Mouse (Mus musculus) testis, adult 2 months (tissue): ENCODE data around the gene St6galnac5. TPM values are rescaled to one million over a fixed set of nuclear protein-coding genes. Genes with fewer than 3 reads are reported as not detected.

Experiments used
- H3K27ac ChIP-seq: fragments of 200-500 bp; 2 replicates; pipeline ENCODE4 v1.5.1; 2012; ENCODE audit warnings: low read depth, low read length; ENCODE audit not compliant: control insufficient read depth, insufficient read depth
- H3K27me3 ChIP-seq: fragments of 200-500 bp; 2 replicates; pipeline ENCODE4 v1.6.1; 2012; ENCODE audit warnings: mild to moderate bottlenecking, low read length, moderate library complexity; ENCODE audit not compliant: control insufficient read depth, insufficient read depth
- H3K36me3 ChIP-seq: fragments of 200-500 bp; 2 replicates; pipeline ENCODE4 v1.6.1; 2012; ENCODE audit warnings: mild to moderate bottlenecking, low read length; ENCODE audit not compliant: control insufficient read depth, insufficient read depth
- H3K4me1 ChIP-seq: fragments of 200-500 bp; 2 replicates; pipeline ENCODE4 v1.6.1; 2012; ENCODE audit warnings: low read length; ENCODE audit not compliant: control insufficient read depth, insufficient read depth
- H3K4me3 ChIP-seq: fragments of 200-500 bp; 2 replicates; pipeline ENCODE4 v1.5.1; 2012; ENCODE audit warnings: low read depth, mild to moderate bottlenecking, low read length, moderate library complexity, mixed read lengths; ENCODE audit not compliant: control insufficient read depth
- CTCF ChIP-seq: fragments of 200-500 bp; IDR thresholded peaks from 2 replicates; pipeline ENCODE4 v1.5.1; 2012; ENCODE audit warnings: low read depth, mild to moderate bottlenecking, inconsistent platforms, low read length, moderate library complexity; ENCODE audit not compliant: control insufficient read depth, insufficient read depth, insufficient replicate concordance
- POLR2A ChIP-seq: fragments of 200-500 bp; IDR thresholded peaks from 2 replicates; pipeline ENCODE4 v1.6.1; 2012; ENCODE audit warnings: low read depth, mild to moderate bottlenecking, inconsistent platforms, low read length, moderate library complexity; ENCODE audit not compliant: control insufficient read depth
- polyA plus RNA-seq: library from polyadenylated mRNA; depleted of rRNA; stranded (reverse); fragments of >200 nt; gene quantifications from 2 replicates; pipeline ENCODE4 v1.2.3, GENCODE M21; 2012

Gene St6galnac5
- polyA plus RNA-seq, 1 experiment, result 0.14 TPM

- Histone ChIP-seq H3K4me3 (no peak overlapping the region), H3K4me1 (no peaks in the 10 kb centered on the region), H3K27ac (no peak overlapping the region), H3K27me3 (no peaks in the 10 kb centered on the region), H3K36me3 (no peaks in the 10 kb centered on the region)
- no peak for TF ChIP-seq POLR2A
- TF ChIP-seq CTCF, result peak; percentile 63; the same call in 1 of the 2 replicates
Observed at GRCm38 (mm10) chr3:152783792-152784191, 198.3 kb downstream of the St6galnac5 start.

DNA sequence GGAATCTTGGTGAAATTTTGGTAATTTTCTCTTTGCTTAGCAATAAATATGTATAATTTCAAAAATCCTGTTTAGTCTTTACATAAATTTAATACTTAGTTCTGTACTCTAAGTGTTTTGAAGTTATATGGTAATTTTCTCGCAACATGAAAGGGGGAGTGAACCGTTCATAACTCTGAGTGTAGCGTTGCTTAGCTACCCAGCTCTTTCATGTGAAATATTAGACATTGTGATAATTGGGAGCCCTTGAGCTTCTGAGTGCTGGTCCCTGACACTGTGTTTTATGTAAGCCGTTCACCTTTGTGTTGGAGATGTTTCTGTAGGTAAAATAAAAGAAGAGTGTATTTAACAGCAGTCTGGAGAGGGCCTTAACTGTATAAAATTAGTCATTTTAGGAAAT is 202.2 kb downstream of the St6galnac5 start:
- Histone ChIP-seq H3K4me1 (no peaks in the 10 kb centered on the region), H3K36me3 (no peaks in the 10 kb centered on the region), H3K27me3 (no peaks in the 10 kb centered on the region), H3K4me3 (no peak overlapping the region), H3K27ac (no peak overlapping the region)
- TF ChIP-seq POLR2A (no peak), CTCF (no peak)

GRCm38 (mm10) chr3:152776872-152777540 is 205.0 kb downstream of the St6galnac5 start:
- TF ChIP-seq CTCF (no peak), POLR2A (no peak)
- H3K27me3 ChIP-seq, result no peaks in the 10 kb centered on the region
- H3K36me3 ChIP-seq, result no peaks in the 10 kb centered on the region; the same call in 1 of the 2 replicates
- H3K4me1 ChIP-seq, result no peaks in the 10 kb centered on the region
- no peak overlapping the region for H3K4me3 ChIP-seq
- H3K27ac ChIP-seq, result no peak overlapping the region

DNA sequence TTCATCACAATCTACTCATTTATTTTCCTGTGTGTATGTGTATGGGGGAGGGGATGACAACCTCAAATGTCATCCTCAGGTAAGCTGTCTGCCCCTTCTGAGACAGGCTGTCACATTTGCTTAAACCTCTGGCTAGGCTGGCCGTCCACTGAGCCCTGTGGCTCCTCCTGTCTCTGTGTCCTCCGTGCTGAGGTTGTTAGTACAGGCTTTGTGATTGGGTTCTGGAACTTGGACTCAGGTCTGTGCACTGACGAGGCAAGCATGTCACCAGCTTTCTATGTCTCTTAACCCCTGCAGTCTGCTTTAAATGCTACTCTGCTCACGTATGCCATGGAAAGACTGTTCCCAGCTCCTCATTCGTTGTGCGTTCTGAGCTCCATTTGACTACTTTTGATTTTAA is 205.7 kb downstream of the St6galnac5 start:
- Histone ChIP-seq H3K36me3 (no peaks in the 10 kb centered on the region; the same call in 1 of the 2 replicates), H3K27me3 (no peaks in the 10 kb centered on the region), H3K27ac (no peak overlapping the region), H3K4me1 (no peaks in the 10 kb centered on the region), H3K4me3 (no peak overlapping the region)
- TF ChIP-seq POLR2A, result no peak
- no peak for TF ChIP-seq CTCF

- no peak for TF ChIP-seq POLR2A
- TF ChIP-seq CTCF, result no peak
Observed at GRCm38 (mm10) chr3:152770056-152770455, 212.0 kb downstream of the St6galnac5 start.

GRCm38 (mm10) chr3:152767485-152767884 is 214.6 kb downstream of the St6galnac5 start:
- H3K36me3 ChIP-seq, result no peaks in the 10 kb centered on the region; the same call in 1 of the 2 replicates

More at GRCm38 (mm10) chr3:152770056-152770455, 212.0 kb downstream of the St6galnac5 start:
- no peaks in the 10 kb centered on the region for H3K4me1 ChIP-seq
- no peaks in the 10 kb centered on the region for H3K27me3 ChIP-seq
- H3K27ac ChIP-seq, result no peak overlapping the region
- no peaks in the 10 kb centered on the region; the same call in 1 of the 2 replicates for H3K36me3 ChIP-seq
- no peak overlapping the region for H3K4me3 ChIP-seq

More at GRCm38 (mm10) chr3:152767485-152767884, 214.6 kb downstream of the St6galnac5 start:
- TF ChIP-seq CTCF, result no peak
- TF ChIP-seq POLR2A, result no peak
- Histone ChIP-seq H3K27me3 (no peaks in the 10 kb centered on the region), H3K4me1 (peaks cover 11% of the 10 kb centered on the region), H3K4me3 (no peak overlapping the region), H3K27ac (no peak overlapping the region)
